Mouse (Mus musculus) spleen, adult 18-20 months (tissue): ENCODE measurements at regions not wholly inside any gene's neighbourhood (a gene's known extent, or its start where the extent isn't known, plus 50 kb on each side); places are given as distances from the start of the nearest gene placed in this dataset.

Experiments used
- DNase-seq, 2 experiments: peaks; one replicate each; pipeline ENCODE4 v3.0.0; 2022; ENCODE audit warnings: mixed read lengths in 2 of 2

GRCm38 (mm10) chr5:133812216-133812615 is 287.3 kb upstream of the Castor2 start:
- no peak for DNase-seq

- DNase-seq: no peak
These were observed 292.6 kb upstream of the Castor2 start for GRCm38 (mm10) chr5:133806891-133807290.

- DNase-seq: no peak
These were observed 297.5 kb upstream of the Castor2 start for GRCm38 (mm10) chr5:133802001-133802400.

- no peak for DNase-seq
These were observed 303.9 kb upstream of the Castor2 start for GRCm38 (mm10) chr5:133795638-133796037.

- no peak for DNase-seq
These were observed 308.8 kb upstream of the Castor2 start for GRCm38 (mm10) chr5:133790726-133791125.

GRCm38 (mm10) chr5:133788006-133788405 is 311.5 kb upstream of the Castor2 start:
- no peak for DNase-seq

DNA sequence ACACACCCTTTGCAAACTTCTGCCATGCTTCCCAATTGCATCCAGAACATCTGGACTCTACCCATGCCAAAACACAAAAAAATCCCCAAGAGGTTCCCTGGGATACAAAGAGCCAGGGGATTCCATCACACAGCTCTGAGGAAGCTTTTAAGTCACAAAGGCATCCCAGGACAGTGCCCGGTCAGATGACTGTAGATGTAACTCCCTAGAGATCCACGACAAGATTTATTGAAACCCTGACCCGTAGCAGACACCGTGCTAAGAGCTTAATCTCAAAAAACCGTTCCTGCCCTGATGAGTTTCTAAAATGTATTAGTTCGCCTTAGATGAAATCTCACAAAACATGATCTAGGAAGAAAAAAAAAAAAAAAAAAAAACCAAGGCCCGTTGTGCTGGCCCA is 312.0 kb upstream of the Castor2 start:
- DNase-seq: no peak

DNA sequence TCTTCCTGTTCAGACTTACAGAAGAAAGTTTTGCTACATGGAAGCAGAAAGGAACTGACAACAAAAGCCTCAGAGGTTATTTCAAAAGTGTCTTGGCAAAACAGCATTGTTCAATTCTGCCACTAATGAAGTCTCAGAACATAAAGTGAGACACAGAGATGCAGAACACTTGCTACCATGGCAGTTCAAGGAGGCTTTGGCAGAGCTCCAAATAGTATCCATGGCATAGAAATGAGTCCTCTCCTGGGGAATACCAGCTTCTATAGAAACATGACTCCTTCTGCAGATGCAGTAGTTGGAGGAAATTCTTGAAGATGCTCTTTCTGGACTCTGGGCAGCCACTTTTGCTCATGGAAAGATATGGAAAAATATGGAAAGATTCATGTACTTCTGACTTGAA is 322.9 kb upstream of the Castor2 start:
- DNase-seq: no peak

DNA sequence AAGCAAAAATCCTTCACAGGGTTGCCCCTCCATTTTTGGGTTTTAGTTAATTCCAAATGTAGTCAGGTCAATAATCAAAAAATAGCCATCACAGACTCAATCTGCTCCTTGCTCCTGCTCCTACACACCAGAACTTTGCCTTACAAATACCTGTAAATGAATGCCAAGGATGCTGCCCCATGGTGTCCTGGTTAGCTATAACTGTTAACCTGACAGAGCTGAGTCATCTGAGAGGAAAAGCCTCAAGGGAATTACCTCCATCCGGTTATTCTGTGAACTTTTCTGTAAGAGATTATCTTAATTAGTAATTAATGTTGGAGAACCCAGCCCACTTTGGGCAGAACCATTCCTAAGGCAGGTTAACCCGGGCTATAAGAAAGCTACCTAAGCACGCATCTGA is 325.4 kb upstream of the Castor2 start:
- no peak for DNase-seq

DNA sequence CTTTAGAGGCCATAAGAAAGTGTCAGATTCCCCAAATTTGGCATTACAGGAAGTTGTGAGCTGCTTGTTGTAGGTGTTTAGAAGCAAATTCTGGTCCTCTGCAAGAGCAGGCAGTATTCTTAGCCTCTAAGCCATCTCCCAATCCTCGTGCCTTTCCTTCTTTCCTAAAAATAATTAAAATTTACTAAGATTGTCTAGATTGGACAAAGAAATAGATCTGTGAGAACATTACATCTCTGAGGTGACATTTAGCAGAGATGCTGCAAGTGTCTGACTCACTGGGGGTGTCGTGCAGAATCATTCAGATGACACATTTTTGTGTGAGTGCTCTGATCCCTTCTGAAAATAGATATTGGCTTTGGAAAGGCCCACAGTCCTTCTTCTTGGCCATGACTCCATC is 330.7 kb upstream of the Castor2 start:
- no peak for DNase-seq

DNA sequence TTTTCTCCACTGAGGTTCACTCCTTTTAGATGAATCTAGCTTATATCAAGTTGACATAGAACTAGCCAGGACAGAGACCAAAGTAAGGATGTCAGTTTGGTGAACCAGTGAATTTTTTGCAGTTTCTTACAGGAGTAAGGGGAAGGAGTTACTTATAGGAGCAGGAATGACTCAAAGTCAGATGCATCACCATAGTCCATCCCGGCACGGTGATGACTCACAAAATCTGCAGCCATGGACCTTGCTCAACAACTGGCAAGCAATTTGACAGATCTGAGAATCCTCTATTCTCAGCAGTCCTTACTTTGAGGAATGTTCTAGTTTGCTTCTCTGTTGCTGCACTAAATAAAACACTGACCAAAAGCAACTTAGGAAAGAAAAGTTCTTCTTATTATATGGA is 341.7 kb upstream of the Castor2 start:
- DNase-seq: no peak

DNA sequence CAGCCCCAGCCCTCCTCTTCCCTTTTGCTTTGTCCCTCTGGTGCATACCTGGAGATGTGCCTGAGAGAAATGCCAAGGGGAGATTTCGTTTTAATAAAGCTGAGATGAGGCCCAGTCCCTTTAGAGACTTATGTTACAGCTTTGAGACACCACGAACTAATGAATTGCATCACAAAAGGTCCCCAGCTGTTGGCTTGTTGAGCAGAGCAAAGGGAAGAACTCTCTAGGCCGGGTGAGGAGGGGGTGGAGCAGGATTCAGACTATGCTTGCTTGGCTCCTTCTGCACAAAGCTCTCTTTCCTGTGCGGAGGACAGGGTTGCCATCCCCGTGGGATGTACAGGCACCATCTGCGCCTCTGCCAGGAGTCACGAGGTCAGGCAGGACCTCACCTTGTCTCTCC is 345.3 kb upstream of the Castor2 start:
- DNase-seq: no peak

DNA sequence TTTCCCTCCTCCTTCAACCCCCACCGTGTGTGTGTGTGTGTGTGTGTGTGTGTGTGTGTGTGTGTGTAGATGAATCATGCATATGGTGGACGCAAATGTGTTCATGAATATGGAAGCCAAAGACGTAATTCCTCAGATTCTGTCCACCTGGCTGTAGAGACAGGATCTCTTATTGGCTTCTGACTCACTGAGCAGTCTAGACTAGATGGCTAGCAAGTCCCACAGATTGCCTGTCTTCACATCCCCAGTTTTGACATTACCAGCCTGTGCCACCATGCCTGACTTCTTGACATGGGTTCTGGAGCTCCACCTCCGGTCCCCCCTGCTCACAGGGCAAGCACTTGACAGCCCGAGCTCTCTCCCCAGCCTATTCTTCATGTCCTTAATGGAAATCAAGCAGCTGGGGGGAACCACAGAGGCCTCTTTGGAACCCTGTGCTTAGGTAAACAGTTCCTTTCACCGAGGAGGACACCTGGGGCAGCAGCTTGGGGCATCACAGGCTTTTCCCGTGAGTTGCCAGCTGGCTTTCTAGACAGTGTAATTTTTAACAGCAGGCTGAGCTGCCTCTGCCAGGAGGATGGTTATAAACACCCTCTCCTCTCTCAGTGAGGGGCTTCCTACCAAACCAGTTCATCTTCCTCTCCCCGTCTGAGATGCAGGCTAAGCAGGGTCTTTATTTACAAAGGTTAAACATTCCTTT is 345.9 kb upstream of the Castor2 start:
- no peak for DNase-seq

GRCm38 (mm10) chr5:133746960-133747359 is 352.6 kb upstream of the Castor2 start:
- no peak for DNase-seq

- DNase-seq: no peak
These were observed 353.1 kb upstream of the Castor2 start for GRCm38 (mm10) chr5:133746411-133746810.

- no peak for DNase-seq
These were observed 355.4 kb upstream of the Castor2 start for GRCm38 (mm10) chr5:133744136-133744535.

- no peak for DNase-seq
These were observed 355.9 kb upstream of the Castor2 start for GRCm38 (mm10) chr5:133743606-133744005.

GRCm38 (mm10) chr5:133731871-133732270 is 367.6 kb upstream of the Castor2 start:
- DNase-seq: no peak

DNA sequence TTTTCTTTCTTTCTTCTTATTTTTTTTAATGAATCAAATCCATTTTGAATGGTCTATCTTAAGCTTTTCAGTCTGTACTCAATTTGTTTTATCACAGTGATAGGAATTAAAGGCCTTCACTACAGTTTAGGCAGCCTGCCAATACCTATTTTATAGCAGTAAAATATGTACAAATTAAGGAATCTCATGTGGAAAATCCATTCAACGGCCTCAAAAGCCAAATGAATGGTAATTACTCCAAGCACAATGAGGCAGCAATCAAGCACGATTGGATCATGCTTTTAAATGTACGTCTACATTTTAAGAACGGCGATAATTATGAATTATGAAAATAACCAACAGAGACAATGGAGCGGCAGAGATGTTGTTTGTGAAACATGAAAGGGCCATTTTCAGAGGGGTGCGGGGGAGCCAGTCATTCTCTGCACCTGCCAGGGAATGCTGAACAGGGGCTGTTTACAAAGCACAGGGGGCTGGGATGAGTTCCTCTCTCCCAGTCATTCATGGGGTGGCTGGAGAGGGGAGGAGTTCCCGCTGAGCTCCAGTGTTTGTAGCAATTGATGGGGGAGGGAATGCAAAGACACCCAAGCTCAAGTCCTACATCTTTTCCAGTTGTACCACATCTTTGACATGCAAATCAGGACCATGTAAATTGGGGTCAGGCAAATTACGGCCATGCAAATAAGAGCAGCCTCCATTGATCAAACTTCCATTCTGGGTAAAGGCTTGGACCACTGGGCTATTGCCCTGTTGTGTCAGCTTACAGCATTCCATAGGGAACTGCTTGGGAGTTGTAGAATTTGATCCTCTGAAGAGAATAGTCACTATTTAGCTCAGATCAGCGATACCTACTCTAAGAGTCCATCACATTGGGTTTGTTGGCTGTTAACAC is 381.1 kb upstream of the Castor2 start:
- DNase-seq: no peak

GRCm38 (mm10) chr5:133715830-133716229 is 383.7 kb upstream of the Castor2 start:
- no peak for DNase-seq

DNA sequence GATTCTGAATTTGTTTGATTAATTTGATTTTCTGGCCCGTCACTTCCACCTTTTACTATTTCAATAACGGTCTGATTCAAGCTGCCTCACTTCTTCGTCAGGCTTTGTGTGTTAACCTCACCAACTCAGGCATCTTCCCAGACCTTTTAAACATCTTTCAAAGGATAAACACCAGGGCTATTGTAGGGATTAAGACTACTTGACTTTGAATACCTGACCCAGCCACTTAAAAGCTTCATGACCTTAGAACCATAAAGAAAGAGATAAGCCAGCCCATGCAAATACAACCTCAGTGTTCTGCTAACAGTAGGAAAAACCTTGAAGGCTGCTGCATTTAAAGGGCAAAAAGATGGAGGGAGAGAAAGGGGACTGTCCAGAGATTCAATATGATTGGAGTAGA is 386.9 kb upstream of the Castor2 start:
- no peak for DNase-seq

GRCm38 (mm10) chr5:133708881-133709280 is 390.6 kb upstream of the Castor2 start:
- DNase-seq: no peak

GRCm38 (mm10) chr5:133686206-133686605 is 413.3 kb upstream of the Castor2 start:
- no peak for DNase-seq

DNA sequence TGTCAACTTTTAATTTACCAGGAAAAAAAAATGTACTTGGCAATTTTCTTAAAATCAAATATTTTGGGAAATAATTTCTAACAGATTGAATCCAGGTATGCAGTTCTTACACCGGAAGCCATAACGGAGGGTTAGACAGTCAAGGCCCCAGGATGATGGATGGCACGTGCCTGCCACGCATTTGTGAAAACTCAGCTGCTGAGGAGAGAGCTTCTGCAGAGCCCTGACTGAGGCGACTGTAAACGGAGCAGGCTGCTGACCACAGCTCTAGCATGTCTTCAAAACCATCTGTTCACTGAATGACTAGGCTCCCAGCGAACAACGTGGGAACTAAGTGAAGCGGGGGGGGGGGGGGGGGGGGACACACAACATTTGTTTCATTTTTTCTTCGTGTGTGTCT is 416.5 kb upstream of the Castor2 start:
- DNase-seq: no peak
